Mouse (Mus musculus) large intestine, adult 2 months (tissue): ENCODE data around the gene Dera. TPM values are rescaled to one million over a fixed set of nuclear protein-coding genes. Genes with fewer than 3 reads are reported as not detected.
A peak's percentile ranks its signal among the peaks of the same experiment; 100 is the strongest.
"Not testable (repeated sequence)": the region's sequence is repeated elsewhere in the genome, so short reads cannot be mapped to it uniquely, and the experiment has no call there.

Experiments
- DNase-seq: peaks from one replicate; pipeline ENCODE4 v3.0.0-alpha.2; 2012; ENCODE audit warnings: low read depth, low spot score
- WGBS: fragments of 180-500 bp; shearing (Covaris S2); methylation state at CpG from one replicate; pipeline ENCODE4 v1.1.7; 2018; 5-methylcytosine and 5-hydroxymethylcytosine counted together
- polyA plus RNA-seq: library from polyadenylated mRNA; depleted of rRNA; stranded (reverse); fragments of >200 nt; gene quantifications from 2 replicates; pipeline ENCODE4 v1.2.3, GENCODE M21; 2012; rRNA removed

Dera gene
- polyA plus RNA-seq = 35.8 and 51.7 TPM in 2 replicates

- 12% methylated on average over 26 of the region's 26 CpGs for WGBS
- peak; percentile 82 for DNase-seq
Measured at GRCm38 (mm10) chr6:137754056-137754856, at the start of gene Dera. Gene Dera (plus strand): TSS chr6:137754546.

- 94% methylated on average over 10 of the region's 10 CpGs for WGBS
- no peak for DNase-seq
Measured at GRCm38 (mm10) chr6:137706209-137706608, 48.1 kb upstream of the Dera start.

GRCm38 (mm10) chr6:137708726-137709405, 45.5 kb upstream of the Dera start:
- not testable (repeated sequence) for DNase-seq
- WGBS = 71% methylated on average over 13 of the region's 13 CpGs

GRCm38 (mm10) chr6:137710179-137711037, 43.9 kb upstream of the Dera start:
- 65% methylated on average over 14 of the region's 14 CpGs for WGBS
- DNase-seq = no peak

DNA sequence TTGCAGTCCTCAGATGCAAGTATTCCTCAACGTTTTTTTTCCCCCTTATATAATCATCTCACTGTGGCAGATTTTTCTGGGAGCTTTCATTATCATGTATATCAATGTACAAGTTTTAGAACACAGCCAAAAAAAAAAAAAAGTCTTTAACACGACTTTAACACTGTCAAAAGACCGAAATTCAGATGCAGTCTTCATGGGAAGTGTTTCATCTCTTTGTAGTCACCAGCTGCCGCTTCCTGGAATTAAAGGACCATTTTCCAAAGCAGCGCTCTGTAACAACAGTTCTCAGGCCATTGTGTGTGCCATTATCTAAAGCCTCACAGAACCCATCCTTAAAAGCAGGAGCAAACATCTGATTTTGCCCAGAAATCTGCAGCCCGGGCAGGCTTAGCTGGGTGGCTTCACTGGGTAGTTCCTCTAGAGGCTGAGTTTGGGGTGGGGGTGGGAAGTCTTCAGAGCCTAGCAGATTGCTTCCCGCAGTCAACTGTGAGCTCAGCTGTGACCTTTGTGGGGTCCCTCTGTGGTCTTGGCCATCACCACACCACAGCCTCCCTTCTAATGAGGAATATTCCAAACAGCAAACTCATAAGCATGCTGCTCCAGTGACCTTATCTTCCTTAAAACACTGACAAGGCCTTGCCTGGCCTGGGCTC, 41.6 kb upstream of the Dera start:
- WGBS = 78% methylated on average over 7 of the region's 7 CpGs
- no peak for DNase-seq

- no peak for DNase-seq
- 94% methylated on average over 3 of the region's 3 CpGs for WGBS
Measured at GRCm38 (mm10) chr6:137713310-137713664, 41.1 kb upstream of the Dera start.

DNA sequence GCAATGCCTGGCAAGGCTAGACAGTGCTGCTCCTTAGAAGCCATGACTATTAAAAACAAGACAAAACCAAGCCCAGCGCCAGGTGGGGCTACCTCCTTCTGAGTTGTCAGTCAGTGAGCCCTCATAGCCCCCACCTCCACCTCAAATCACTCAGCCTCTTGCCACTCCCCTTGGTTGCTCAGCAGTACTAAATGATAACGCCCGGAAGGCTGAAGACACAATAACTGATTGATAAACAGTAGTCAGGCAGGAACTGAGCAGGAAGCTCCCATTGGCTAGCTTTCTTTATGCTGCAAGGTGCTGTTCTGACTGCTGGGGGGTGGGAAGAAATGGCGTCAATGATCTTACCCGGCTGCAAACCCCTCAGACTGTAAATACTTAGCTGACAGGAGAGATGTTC, 37.5 kb upstream of the Dera start:
- WGBS = 35% methylated on average over 5 of the region's 5 CpGs
- DNase-seq = no peak

DNA sequence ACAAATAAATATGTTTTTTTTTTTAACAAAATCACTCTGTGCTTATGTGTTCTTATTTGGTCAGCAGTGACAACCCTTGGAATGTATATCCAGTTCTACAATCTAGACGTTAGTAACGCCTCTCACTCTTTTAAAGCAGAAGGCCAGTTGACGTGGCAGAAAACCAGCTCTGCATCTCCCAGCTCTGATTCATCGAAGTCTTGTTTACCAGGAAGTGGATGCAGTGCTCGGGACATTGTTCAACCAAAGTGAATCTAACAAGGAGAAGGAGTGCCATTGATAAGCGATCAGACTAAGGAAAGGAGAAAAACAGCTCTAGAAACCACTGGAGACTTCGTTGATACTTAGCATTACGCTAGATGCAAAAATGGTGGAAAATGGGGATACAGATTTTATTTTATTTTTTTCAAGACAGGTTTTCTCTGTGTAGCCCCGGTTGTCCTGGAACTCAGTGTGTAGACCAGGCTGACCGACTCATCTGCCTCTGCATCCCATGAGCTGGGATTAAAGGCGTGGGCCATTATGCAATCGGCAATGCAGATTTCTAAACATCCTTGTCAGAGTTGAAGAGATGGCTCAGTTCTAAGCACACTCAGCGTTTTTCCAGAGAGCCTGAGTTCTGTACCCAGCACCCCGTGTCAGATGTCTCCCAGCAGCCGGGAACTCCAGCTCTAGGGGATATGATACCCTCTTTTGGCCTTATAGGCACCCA, 32.0 kb upstream of the Dera start:
- WGBS = 54% methylated on average over 15 of the region's 15 CpGs
- DNase-seq = peak; percentile 32

GRCm38 (mm10) chr6:137723898-137724297, 30.4 kb upstream of the Dera start:
- 4% methylated on average over 4 of the region's 4 CpGs for WGBS
- peak; percentile 59 for DNase-seq

DNA sequence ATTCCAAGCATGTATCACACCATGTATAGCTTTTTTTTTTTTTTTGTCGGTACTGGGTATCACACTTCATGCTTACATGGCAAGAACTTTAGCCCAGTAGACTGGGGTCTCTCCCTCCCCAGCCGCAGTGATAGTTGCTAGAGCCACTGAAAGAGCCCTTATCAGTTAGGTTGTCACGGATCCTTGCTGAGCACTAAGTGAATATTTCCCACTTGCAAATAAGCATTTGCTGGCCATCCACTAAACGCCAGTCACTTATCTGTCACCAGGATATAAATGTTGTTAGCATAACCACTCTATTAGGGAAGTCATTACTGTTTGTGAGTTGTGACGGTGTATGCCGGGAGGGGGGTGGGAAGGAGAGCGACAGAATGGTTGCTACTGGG, 19.9 kb upstream of the Dera start:
- 3% methylated on average over 7 of the region's 7 CpGs for WGBS
- no peak for DNase-seq

DNA sequence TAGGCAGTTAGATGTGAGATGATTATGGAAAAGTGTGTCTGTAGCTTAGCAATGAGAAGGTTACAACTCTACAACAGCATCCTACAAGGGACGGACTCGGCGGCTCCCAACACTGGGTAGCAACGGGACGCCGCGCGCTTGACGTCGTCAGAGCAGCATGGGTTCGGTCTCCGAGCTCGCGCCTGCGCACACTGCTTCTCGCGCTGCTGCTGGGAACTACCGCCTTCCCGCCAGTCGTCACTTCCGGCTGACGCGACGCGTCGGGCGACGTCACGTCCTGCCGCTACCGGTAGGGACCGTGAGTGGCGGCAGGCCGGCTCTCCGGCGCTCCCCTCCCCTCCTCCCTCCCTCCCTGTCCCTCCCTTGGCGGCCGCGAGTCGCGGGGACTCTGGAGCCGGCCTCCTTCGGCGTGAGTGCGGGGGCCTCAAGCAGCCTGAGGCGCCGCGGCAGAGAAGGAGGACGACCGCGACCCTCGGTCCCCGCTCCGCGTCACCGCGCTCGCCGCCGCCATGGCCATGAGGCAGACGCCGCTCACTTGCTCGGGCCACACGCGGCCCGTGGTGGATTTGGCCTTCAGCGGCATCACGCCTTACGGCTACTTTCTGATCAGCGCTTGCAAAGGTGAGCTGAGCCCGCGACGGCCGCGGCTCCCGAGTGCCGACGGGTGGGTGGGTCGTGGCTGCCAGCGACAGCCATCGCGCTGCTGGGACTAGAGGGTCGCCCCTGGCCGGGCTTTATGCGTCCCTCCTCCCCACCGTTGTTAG, 19.3 kb upstream of the Dera start, which contains the start of gene Strap:
Gene Strap, plus strand, starts transcription at position 233 of the 764 bp plus-strand sequence.
- peak; percentile 79 for DNase-seq
- under 1% methylated on average over 82 of the region's 86 CpGs for WGBS

DNA sequence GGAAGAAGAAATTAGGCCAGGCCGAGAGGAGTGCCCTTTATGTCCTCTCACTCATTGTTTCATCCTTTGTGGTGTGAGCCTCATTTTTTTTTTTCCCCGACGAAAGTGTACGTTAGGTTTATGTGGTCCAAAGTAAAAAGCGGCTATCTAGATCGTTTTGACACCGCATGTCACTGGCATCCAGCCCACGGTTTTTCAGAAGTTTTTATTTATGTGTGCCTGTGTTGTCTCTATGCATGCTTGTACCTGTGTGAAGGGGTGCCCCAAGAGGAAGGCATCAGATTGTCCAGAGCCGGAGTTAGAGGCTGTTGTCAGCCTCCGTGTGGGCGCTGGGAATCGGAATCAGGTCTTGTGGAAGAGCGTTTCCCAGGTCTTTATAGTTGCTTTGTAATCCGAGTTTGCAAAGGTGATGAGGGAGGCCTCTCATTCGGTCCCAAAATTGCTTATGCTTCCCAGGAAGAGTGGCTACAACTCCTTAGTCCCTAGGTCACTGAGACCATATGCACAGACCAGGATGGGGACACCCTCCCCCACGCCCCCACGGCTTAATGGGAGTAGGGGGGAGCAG, 18.6 kb upstream of the Dera start:
- no peak for DNase-seq

DNA sequence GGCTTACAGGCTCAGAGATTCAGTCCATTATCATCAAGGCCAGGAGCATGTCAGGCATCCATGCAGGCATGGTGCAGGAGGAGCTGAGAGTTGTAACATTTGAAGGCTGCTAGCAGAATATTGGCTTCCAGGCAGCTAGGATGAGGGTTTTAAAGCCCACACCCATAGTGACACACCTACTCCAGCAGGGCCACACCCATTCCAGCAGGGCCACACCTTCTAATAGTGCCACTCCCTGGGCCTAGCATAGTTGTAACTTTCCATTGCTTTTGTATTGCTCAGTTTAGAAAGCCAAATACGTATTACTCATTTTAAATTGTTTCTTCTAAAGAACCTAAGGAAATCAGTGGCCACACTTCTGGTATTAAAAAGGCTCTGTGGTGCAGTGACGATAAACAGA, 13.4 kb upstream of the Dera start:
- 68% methylated on average over 2 of the region's 2 CpGs for WGBS
- DNase-seq = no peak

More for the DNA sequence above, 18.6 kb upstream of the Dera start:
- WGBS = 8% methylated on average over 17 of the region's 17 CpGs

GRCm38 (mm10) chr6:137744700-137745099, 9.6 kb upstream of the Dera start:
- DNase-seq = peak; percentile 42

DNA sequence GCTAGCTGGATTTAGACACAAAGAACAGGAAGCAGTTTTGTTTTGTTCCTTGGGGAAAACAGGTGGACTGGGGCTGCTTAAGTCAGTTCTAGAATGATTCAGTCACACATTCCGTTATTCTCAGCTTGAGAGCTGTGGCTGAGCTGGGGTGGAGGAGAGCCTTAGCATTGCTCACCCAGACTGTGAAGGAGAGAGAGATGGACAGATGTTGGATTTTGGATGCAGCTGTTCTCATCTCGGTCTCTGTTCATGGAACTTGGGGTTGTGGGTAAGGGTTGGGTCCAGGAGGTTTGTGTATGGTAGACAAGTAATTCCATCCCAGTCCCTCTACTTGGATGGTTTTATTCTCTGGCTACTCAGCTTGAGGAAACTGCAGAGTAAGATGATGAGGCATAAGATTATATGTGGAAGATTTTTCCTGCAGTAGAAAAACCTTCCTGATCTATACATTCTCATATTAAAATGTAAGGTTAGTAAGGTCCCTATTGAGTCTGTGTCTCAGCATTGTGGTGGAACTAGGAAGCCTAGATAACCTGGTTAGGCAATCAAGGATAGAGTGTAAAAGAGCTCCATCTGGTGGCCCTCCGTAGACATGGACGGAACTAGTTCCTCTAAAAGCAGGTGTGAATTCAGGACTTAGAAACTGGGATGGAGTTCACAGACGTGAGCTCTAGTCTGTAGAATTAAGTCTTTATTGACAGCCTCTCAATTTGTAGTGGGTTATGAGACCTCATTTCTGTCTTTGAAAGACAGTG, 7.0 kb upstream of the Dera start:
- no peak for DNase-seq
- 56% methylated on average over 5 of the region's 5 CpGs for WGBS

More at GRCm38 (mm10) chr6:137744700-137745099, 9.6 kb upstream of the Dera start:
- WGBS = 33% methylated on average over 4 of the region's 4 CpGs

- no peak for DNase-seq
- WGBS = 71% methylated on average over 10 of the region's 10 CpGs
Measured at GRCm38 (mm10) chr6:137751551-137752274, 2.6 kb upstream of the Dera start.

DNA sequence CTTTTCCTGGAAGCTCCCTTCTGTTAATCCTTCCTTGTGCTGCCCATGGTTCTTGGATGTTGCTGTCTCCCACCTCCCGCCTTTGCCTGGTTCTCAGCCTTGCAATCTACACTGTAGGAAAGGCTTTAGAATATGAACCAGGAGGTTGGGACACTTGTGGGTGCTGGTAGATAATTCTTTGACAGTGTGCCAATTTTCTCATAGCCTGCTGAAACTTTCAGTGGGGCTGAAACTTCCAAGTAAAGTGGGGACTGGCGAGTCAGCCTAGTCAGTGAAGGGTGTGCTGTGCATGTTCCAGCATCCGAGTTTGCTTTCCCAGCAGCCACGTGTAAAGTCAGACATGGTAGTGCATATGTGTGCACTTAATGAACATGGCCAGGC, 2.1 kb upstream of the Dera start:
- 84% methylated on average over 4 of the region's 4 CpGs for WGBS
- no peak for DNase-seq
